11 mouse cellular contexts compared by ENCODE assay signal in genomic region chr10:59636751-59637533, GRCm38 (mm10). TPM values are rescaled to one million over a fixed set of nuclear protein-coding genes. Genes with fewer than 3 reads are reported as not detected.
DNase-seq lines count a peak whose midpoint lies in the region; TF ChIP-seq lines count a peak whose summit lies in the region.
"Had no signal": no experiment of that assay in that cellular context is flagged by ENCODE, and none has a peak within 500 bp of the region (broad histone marks: within the 10 kb centered on the region; RNA-seq: fewer than 3 reads in every experiment).

No protein-coding gene starts in this region.

- no peaks in the 10 kb centered on the region for H3K36me3 ChIP-seq in kidney, adult 2 months (ENCODE audit: control insufficient read depth, insufficient read depth, low read length)
- H3K36me3 ChIP-seq in MEL (ENCODE audit: control insufficient read depth in 1 of 2, insufficient read depth in 2 of 2, low read length in 2 of 2): peaks cover 0 to 7% of the 10 kb centered on the region in 2 experiments; a peak in 2 of 4 replicates
- peaks cover 17% of the 10 kb centered on the region for H3K36me3 ChIP-seq in megakaryocyte, embryonic 14.5 days (replicated peaks; ENCODE audit: low read length)
- H3K36me3 ChIP-seq: midbrain, embryonic 12.5 days had no signal

- TF ChIP-seq POLR2A in kidney, adult 2 months (IDR thresholded peaks at IDR 0.05; ENCODE audit: low read depth, low read length): no peak
- TF ChIP-seq POLR2A in MEL (IDR thresholded peaks at IDR 0.05; ENCODE audit: control insufficient read depth in 1 of 2, insufficient read depth in 1 of 2, low read depth in 1 of 2, low read length in 2 of 2, poor library complexity in 1 of 2): peak; percentile 40 to 73; a peak in 2 of 4 replicates

- TF ChIP-seq RAD21 in MEL (IDR thresholded peaks at IDR 0.05; ENCODE audit: low read depth, low read length): no peak; the same call in 1 of the 2 replicates

- H3K4me1 ChIP-seq in kidney, adult 2 months (ENCODE audit: control insufficient read depth, insufficient read depth, low read length): no peaks in the 10 kb centered on the region
- H3K4me1 ChIP-seq in MEL (ENCODE audit: control insufficient read depth in 1 of 2, insufficient read depth in 2 of 2, low read length in 2 of 2): peaks cover 1 to 8% of the 10 kb centered on the region in 2 experiments; a peak in 1 of 4 replicates
- H3K4me1 ChIP-seq in megakaryocyte, embryonic 14.5 days: peaks cover 9% of the 10 kb centered on the region
- H3K4me1 ChIP-seq: midbrain, embryonic 12.5 days had no signal

- no peaks in the 10 kb centered on the region for H3K9me3 ChIP-seq in MEL (replicated peaks; ENCODE audit: insufficient read depth, low read length)
- H3K9me3 ChIP-seq in megakaryocyte, embryonic 14.5 days: peaks cover 18% of the 10 kb centered on the region
- H3K9me3 ChIP-seq: midbrain, embryonic 12.5 days had no signal

- TF ChIP-seq CTCF in kidney, adult 2 months (conservative IDR thresholded peaks at IDR 0.05; ENCODE audit: insufficient read depth, insufficient read length, low read depth, low read length): no peak
- no peak for TF ChIP-seq CTCF in MEL (IDR thresholded peaks at IDR 0.05 in 2 of 3, conservative IDR thresholded peaks at IDR 0.05 in 1 of 3; ENCODE audit: control insufficient read depth in 1 of 3, insufficient read depth in 1 of 3, low read depth in 2 of 3, low read length in 3 of 3, poor library complexity in 1 of 3, severe bottlenecking in 1 of 3)

- peak; percentile 12 for DNase-seq in kidney, adult 2 months
- no peak for DNase-seq in kidney, postnatal 14 days
- peak; percentile 83 for DNase-seq in MEL (ENCODE audit: low read depth, low spot score)
- peak; percentile 42 for DNase-seq in fibroblast of lung, adult 2 months (ENCODE audit: low read depth)
- DNase-seq in c-Kit-positive CD71-positive TER-119-positive erythroid progenitor cells, embryonic 14.5 days (ENCODE audit: low spot score): no peak
- DNase-seq in cerebellum, postnatal 4 days (ENCODE audit: low spot score in 2 of 2): no peak
- DNase-seq in layer of hippocampus, adult 18-20 months (ENCODE audit: low spot score in 2 of 2): no peak

- no peaks in the 10 kb centered on the region for H3K79me2 ChIP-seq in MEL (ENCODE audit: control insufficient read depth, insufficient read depth, low read length, poor library complexity)

- no peaks in the 10 kb centered on the region for H3K27me3 ChIP-seq in kidney, adult 2 months (replicated peaks; ENCODE audit: control insufficient read depth, insufficient read depth, low read length)
- H3K27me3 ChIP-seq in MEL (ENCODE audit: control insufficient read depth in 1 of 2, insufficient read depth in 2 of 2, low read length in 2 of 2): no peaks in the 10 kb centered on the region
- peaks cover 2% of the 10 kb centered on the region for H3K27me3 ChIP-seq in megakaryocyte, embryonic 14.5 days (replicated peaks)
- H3K27me3 ChIP-seq: midbrain, embryonic 12.5 days had no signal

- peak overlapping the region; percentile 71; the same call in 1 of the 2 replicates for H3K27ac ChIP-seq in kidney, adult 2 months (ENCODE audit: insufficient read depth, low read depth, low read length)
- H3K27ac ChIP-seq in MEL (ENCODE audit: control insufficient read depth, low read depth, low read length): peak overlapping the region; percentile 67
- H3K27ac ChIP-seq: midbrain, embryonic 12.5 days had no signal

- peak overlapping the region; percentile 64 for H3K9ac ChIP-seq in MEL (ENCODE audit: control insufficient read depth, low read depth, low read length, poor library complexity, severe bottlenecking)
- H3K9ac ChIP-seq: midbrain, embryonic 12.5 days had no signal

- WGBS in kidney, adult 2 months: 54% methylated on average over 16 of the region's 16 CpGs

- H3K4me3 ChIP-seq in kidney, adult 2 months (ENCODE audit: insufficient read depth, low read depth, low read length): peak overlapping the region; percentile 73
- H3K4me3 ChIP-seq in MEL (ENCODE audit: control insufficient read depth in 1 of 2, insufficient read depth in 1 of 2, low read depth in 2 of 2, low read length in 2 of 2): peak overlapping the region; percentile 76 to 94
- peak overlapping the region; percentile 88 for H3K4me3 ChIP-seq in megakaryocyte, embryonic 14.5 days (replicated peaks)
- H3K4me3 ChIP-seq: midbrain, embryonic 12.5 days had no signal

- TF ChIP-seq EP300 in MEL (IDR thresholded peaks at IDR 0.05; ENCODE audit: low read depth in 1 of 2, low read length in 2 of 2): 0 out of 4 replicates have a peak, but pooled peaks of 1 of the 2 experiments have one; percentile 7

TF ChIP-seq in MEL, 35 proteins besides CTCF, POLR2A, EP300 and RAD21:
- TF ChIP-seq NRF1 (IDR thresholded peaks at IDR 0.05; ENCODE audit: insufficient read depth, low read depth, low read length, poor library complexity, severe bottlenecking) (peak; percentile 61), MYC (IDR thresholded peaks at IDR 0.05; ENCODE audit: low read depth, low read length) (no peak), MAFK (IDR thresholded peaks at IDR 0.05; ENCODE audit: borderline replicate concordance, low read depth, low read length) (no peak), POLR2AphosphoS2 (IDR thresholded peaks at IDR 0.05; ENCODE audit: low read length) (no peak; the same call in 1 of the 2 replicates), MAZ (IDR thresholded peaks at IDR 0.05; ENCODE audit: low read depth, low read length) (no peak), POLR2AphosphoS5 (IDR thresholded peaks at IDR 0.05; ENCODE audit: borderline replicate concordance, low read depth, low read length) (no peak), SIN3A (IDR thresholded peaks at IDR 0.05; ENCODE audit: low read length) (peak; percentile 60), ZKSCAN1 (IDR thresholded peaks at IDR 0.05; ENCODE audit: low read depth, low read length) (no peak), GATA1 (IDR thresholded peaks at IDR 0.05; ENCODE audit: low read depth, low read length) (no peak), ZNF384 (IDR thresholded peaks at IDR 0.05; ENCODE audit: low read depth, low read length) (no peak), ZMIZ1 (IDR thresholded peaks at IDR 0.05; ENCODE audit: low read depth, low read length) (peak; percentile 56; the same call in 1 of the 2 replicates), ZC3H11A (IDR thresholded peaks at IDR 0.05; ENCODE audit: low read depth, low read length) (no peak), E2F4 (IDR thresholded peaks at IDR 0.05; ENCODE audit: borderline replicate concordance, low read depth, low read length) (no peak), HCFC1 (IDR thresholded peaks at IDR 0.05; ENCODE audit: low read depth, low read length) (peak; percentile 19; the same call in 1 of the 2 replicates), CHD1 (IDR thresholded peaks at IDR 0.05; ENCODE audit: low read depth, low read length) (no peak), MXI1 (IDR thresholded peaks at IDR 0.05; ENCODE audit: low read depth, low read length) (0 out of 2 replicates have a peak, but pooled peaks have one; percentile 54), ETS1 (IDR thresholded peaks at IDR 0.05; ENCODE audit: low read depth, low read length) (peak; percentile 62; the same call in 1 of the 2 replicates), BHLHE40 (IDR thresholded peaks at IDR 0.05; ENCODE audit: borderline replicate concordance, low read depth, low read length) (no peak), USF1 (IDR thresholded peaks at IDR 0.05; ENCODE audit: low read depth, low read length) (no peak), USF2 (IDR thresholded peaks at IDR 0.05; ENCODE audit: borderline replicate concordance in 1 of 2, insufficient read depth in 1 of 2, low read depth in 1 of 2, low read length in 2 of 2) (no peak), NELFE (IDR thresholded peaks at IDR 0.05; ENCODE audit: low read depth, low read length) (peak; percentile 18), ELF1 (IDR thresholded peaks at IDR 0.05; ENCODE audit: low read depth, low read length) (no peak), GABPA (IDR thresholded peaks at IDR 0.05; ENCODE audit: low read depth, low read length) (no peak), TAL1 (IDR thresholded peaks at IDR 0.05; ENCODE audit: low read length) (no peak), CHD2 (IDR thresholded peaks at IDR 0.05; ENCODE audit: low read length) (no peak), MEF2A (IDR thresholded peaks at IDR 0.05; ENCODE audit: extremely low read depth, insufficient replicate concordance, low read depth, low read length, poor library complexity, severe bottlenecking) (no peak), KAT2A (conservative IDR thresholded peaks at IDR 0.05; ENCODE audit: low read depth, low read length) (no peak), RCOR1 (IDR thresholded peaks at IDR 0.05; ENCODE audit: low read depth, low read length) (no peak), SMC3 (IDR thresholded peaks at IDR 0.05; ENCODE audit: low read depth, low read length) (no peak), MAX (IDR thresholded peaks at IDR 0.05; ENCODE audit: low read length) (no peak; the same call in 1 of the 2 replicates), TCF12 (IDR thresholded peaks at IDR 0.05; ENCODE audit: low read depth, low read length) (peak; percentile 27; the same call in 1 of the 2 replicates), TBP (IDR thresholded peaks at IDR 0.05; ENCODE audit: low read depth, low read length) (peak; percentile 16; the same call in 1 of the 2 replicates), JUND (IDR thresholded peaks at IDR 0.05; ENCODE audit: low read depth, low read length) (no peak), MYB (IDR thresholded peaks at IDR 0.05; ENCODE audit: low read depth, low read length) (no peak), UBTF (IDR thresholded peaks at IDR 0.05; ENCODE audit: borderline replicate concordance, insufficient read depth, low read depth, low read length) (no peak)

RNA-seq across cellular contexts. Expression of gene Mcu, which starts 20.4 kb away (rescaled TPM):
- polyA plus RNA-seq in kidney, adult 2 months (2012; rRNA removed): 14.4 and 16.2 TPM in 2 replicates
- 7.7 TPM in 2 replicates for total RNA-seq in MEL (2012; rRNA removed)
- 1 to 10 TPM in 1 of 2 experiments, not detected in 1; 9.4 TPM for polyA plus RNA-seq in MEL (2012; ENCODE audit: insufficient read depth in 1 of 2, insufficient read length in 2 of 2, low read depth in 1 of 2, low replicate concordance in 2 of 2, missing spikeins in 1 of 2)
- 36.5 and 38.7 TPM in 2 replicates for polyA plus RNA-seq in megakaryocyte, embryonic 14.5 days (2012; ENCODE audit: insufficient read depth, low replicate concordance)
- 10 to 100 TPM; 48.0 to 51.0 TPM for total RNA-seq in layer of hippocampus, adult 18-20 months (2021)

RNA-seq across cellular contexts. Expression of gene Gm10322, which starts 21.1 kb away (rescaled TPM):
- 0.56 TPM in 1 of 2 replicates, not detected in the other for polyA plus RNA-seq in kidney, adult 2 months (2012; rRNA removed)
- 0.58 TPM in 1 of 2 replicates, not detected in the other for total RNA-seq in MEL (2012; rRNA removed)
- polyA plus RNA-seq in MEL (2012; ENCODE audit: insufficient read depth in 1 of 2, insufficient read length in 2 of 2, low read depth in 1 of 2, low replicate concordance in 2 of 2, missing spikeins in 1 of 2): not detected
- polyA plus RNA-seq in megakaryocyte, embryonic 14.5 days (2012; ENCODE audit: insufficient read depth, low replicate concordance): not detected in 2 replicates
- not detected for total RNA-seq in layer of hippocampus, adult 18-20 months (2021)
- polyA plus RNA-seq: gonadal fat pad, adult 2 months; midbrain, embryonic 12.5 days; thymus, postnatal 0 days had no signal

Comparison
In these comparisons a context has a peak if more than half of its experiments do, and no peak if none do; other contexts are left out.
1. DNase-seq: peak in kidney, adult 2 months (single experiment), MEL (single experiment) and fibroblast of lung, adult 2 months (single experiment); none in kidney, postnatal 14 days (single experiment), c-Kit-positive CD71-positive TER-119-positive erythroid progenitor cells, embryonic 14.5 days (single experiment), cerebellum, postnatal 4 days (0 of 2) and layer of hippocampus, adult 18-20 months (0 of 2).
2. Peak in every context shown above with its lines, with median percentiles within 50 percentile points of each other: H3K4me3 ChIP-seq.